Mouse (Mus musculus): Measurements from ENCODE around the gene Sgcd. TPM values are rescaled to one million over a fixed set of nuclear protein-coding genes. Genes with fewer than 3 reads are reported as not detected.

Sgcd gene
- polyA plus RNA-seq, 1 experiment from 2014 or later, result 4.8 TPM

- Histone ChIP-seq H3K4me1 (ENCODE audit: control insufficient read depth, insufficient read depth, low read depth, low read length) (no peaks in the 10 kb centered on the region), H3K27ac (ENCODE audit: low read depth, low read length) (no peak overlapping the region), H3K9me3 (ENCODE audit: control insufficient read depth, low read length) (no peaks in the 10 kb centered on the region), H3K36me3 (ENCODE audit: control insufficient read depth, insufficient read depth, low read length) (no peaks in the 10 kb centered on the region), H3K9ac (ENCODE audit: low read depth, low read length) (no peak overlapping the region), H3K27me3 (replicated peaks; ENCODE audit: control insufficient read depth, insufficient read depth, low read length) (no peaks in the 10 kb centered on the region), H3K4me3 (ENCODE audit: low read length) (no peak overlapping the region), H3K4me2 (ENCODE audit: low read length) (no peak overlapping the region)
- ATAC-seq, result no peak
- 65% methylated on average over 2 of the region's 2 CpGs for WGBS
Measured at GRCm38 (mm10) chr11:47742806-47743205, 246.0 kb downstream of the Sgcd start.

GRCm38 (mm10) chr11:47704930-47705787 lies 283.6 kb downstream of the Sgcd start:
- Histone ChIP-seq H3K27ac (ENCODE audit: low read depth, low read length) (peak overlapping the region; percentile 39; the same call in 1 of the 2 replicates), H3K27me3 (replicated peaks; ENCODE audit: control insufficient read depth, insufficient read depth, low read length) (no peaks in the 10 kb centered on the region), H3K4me3 (ENCODE audit: low read length) (no peak overlapping the region), H3K9me3 (ENCODE audit: control insufficient read depth, low read length) (no peaks in the 10 kb centered on the region), H3K4me2 (ENCODE audit: low read length) (no peak overlapping the region), H3K36me3 (ENCODE audit: control insufficient read depth, insufficient read depth, low read length) (no peaks in the 10 kb centered on the region), H3K9ac (ENCODE audit: low read depth, low read length) (no peak overlapping the region), H3K4me1 (ENCODE audit: control insufficient read depth, insufficient read depth, low read depth, low read length) (peaks cover 3% of the 10 kb centered on the region)
- ATAC-seq, result peak; percentile 88
- WGBS, result 39% methylated on average over 8 of the region's 8 CpGs

GRCm38 (mm10) chr11:47695611-47696010 lies 293.2 kb downstream of the Sgcd start:
- no peak overlapping the region for H3K9ac ChIP-seq (ENCODE audit: low read depth, low read length)
- no peaks in the 10 kb centered on the region for H3K36me3 ChIP-seq (ENCODE audit: control insufficient read depth, insufficient read depth, low read length)
- ATAC-seq, result peak; percentile 61
- no peaks in the 10 kb centered on the region for H3K27me3 ChIP-seq (replicated peaks; ENCODE audit: control insufficient read depth, insufficient read depth, low read length)
- WGBS, result 15% methylated on average over 1 of the region's 1 CpGs
- no peak overlapping the region for H3K4me3 ChIP-seq (ENCODE audit: low read length)
- H3K4me1 ChIP-seq (ENCODE audit: control insufficient read depth, insufficient read depth, low read depth, low read length), result no peaks in the 10 kb centered on the region
- H3K9me3 ChIP-seq (ENCODE audit: control insufficient read depth, low read length), result no peaks in the 10 kb centered on the region
- H3K4me2 ChIP-seq (ENCODE audit: low read length), result no peak overlapping the region
- H3K27ac ChIP-seq (ENCODE audit: low read depth, low read length), result no peak overlapping the region

- Histone ChIP-seq H3K4me2 (ENCODE audit: low read length) (no peak overlapping the region), H3K4me3 (ENCODE audit: low read length) (no peak overlapping the region), H3K9ac (ENCODE audit: low read depth, low read length) (no peak overlapping the region), H3K4me1 (ENCODE audit: control insufficient read depth, insufficient read depth, low read depth, low read length) (no peaks in the 10 kb centered on the region), H3K9me3 (ENCODE audit: control insufficient read depth, low read length) (no peaks in the 10 kb centered on the region), H3K36me3 (ENCODE audit: control insufficient read depth, insufficient read depth, low read length) (no peaks in the 10 kb centered on the region), H3K27me3 (replicated peaks; ENCODE audit: control insufficient read depth, insufficient read depth, low read length) (no peaks in the 10 kb centered on the region), H3K27ac (ENCODE audit: low read depth, low read length) (no peak overlapping the region)
- ATAC-seq, result no peak
- WGBS, result 3% methylated on average over 1 of the region's 1 CpGs
Measured at GRCm38 (mm10) chr11:47658135-47658534, 330.6 kb downstream of the Sgcd start.

GRCm38 (mm10) chr11:47645911-47646310 lies 342.9 kb downstream of the Sgcd start:
- Histone ChIP-seq H3K4me2 (ENCODE audit: low read length) (no peak overlapping the region), H3K9me3 (ENCODE audit: control insufficient read depth, low read length) (no peaks in the 10 kb centered on the region), H3K4me1 (ENCODE audit: control insufficient read depth, insufficient read depth, low read depth, low read length) (no peaks in the 10 kb centered on the region), H3K27me3 (replicated peaks; ENCODE audit: control insufficient read depth, insufficient read depth, low read length) (no peaks in the 10 kb centered on the region), H3K4me3 (ENCODE audit: low read length) (no peak overlapping the region), H3K9ac (ENCODE audit: low read depth, low read length) (no peak overlapping the region), H3K36me3 (ENCODE audit: control insufficient read depth, insufficient read depth, low read length) (no peaks in the 10 kb centered on the region), H3K27ac (ENCODE audit: low read depth, low read length) (no peak overlapping the region)
- ATAC-seq, result no peak

GRCm38 (mm10) chr11:47641567-47642259 lies 347.1 kb downstream of the Sgcd start:
- no peak overlapping the region for H3K27ac ChIP-seq (ENCODE audit: low read depth, low read length)
- no peak for ATAC-seq
- H3K36me3 ChIP-seq (ENCODE audit: control insufficient read depth, insufficient read depth, low read length), result no peaks in the 10 kb centered on the region
- H3K4me2 ChIP-seq (ENCODE audit: low read length), result no peak overlapping the region
- H3K27me3 ChIP-seq (replicated peaks; ENCODE audit: control insufficient read depth, insufficient read depth, low read length), result no peaks in the 10 kb centered on the region
- H3K9ac ChIP-seq (ENCODE audit: low read depth, low read length), result no peak overlapping the region
- 20% methylated on average over 2 of the region's 2 CpGs for WGBS
- H3K9me3 ChIP-seq (ENCODE audit: control insufficient read depth, low read length), result no peaks in the 10 kb centered on the region
- no peak overlapping the region for H3K4me3 ChIP-seq (ENCODE audit: low read length)
- H3K4me1 ChIP-seq (ENCODE audit: control insufficient read depth, insufficient read depth, low read depth, low read length), result no peaks in the 10 kb centered on the region

GRCm38 (mm10) chr11:47640556-47640955 lies 348.2 kb downstream of the Sgcd start:
- Histone ChIP-seq H3K9ac (ENCODE audit: low read depth, low read length) (no peak overlapping the region), H3K36me3 (ENCODE audit: control insufficient read depth, insufficient read depth, low read length) (no peaks in the 10 kb centered on the region), H3K4me1 (ENCODE audit: control insufficient read depth, insufficient read depth, low read depth, low read length) (no peaks in the 10 kb centered on the region), H3K27ac (ENCODE audit: low read depth, low read length) (no peak overlapping the region), H3K27me3 (replicated peaks; ENCODE audit: control insufficient read depth, insufficient read depth, low read length) (no peaks in the 10 kb centered on the region), H3K4me2 (ENCODE audit: low read length) (no peak overlapping the region), H3K4me3 (ENCODE audit: low read length) (no peak overlapping the region), H3K9me3 (ENCODE audit: control insufficient read depth, low read length) (no peaks in the 10 kb centered on the region)
- 11% methylated on average over 1 of the region's 1 CpGs for WGBS
- ATAC-seq, result no peak

- 76% methylated on average over 2 of the region's 2 CpGs for WGBS
- no peak overlapping the region for H3K9ac ChIP-seq (ENCODE audit: low read depth, low read length)
- ATAC-seq, result no peak
- no peaks in the 10 kb centered on the region for H3K36me3 ChIP-seq (ENCODE audit: control insufficient read depth, insufficient read depth, low read length)
- no peaks in the 10 kb centered on the region for H3K27me3 ChIP-seq (replicated peaks; ENCODE audit: control insufficient read depth, insufficient read depth, low read length)
- H3K27ac ChIP-seq (ENCODE audit: low read depth, low read length), result no peak overlapping the region
- H3K9me3 ChIP-seq (ENCODE audit: control insufficient read depth, low read length), result no peaks in the 10 kb centered on the region
- H3K4me3 ChIP-seq (ENCODE audit: low read length), result no peak overlapping the region
- no peaks in the 10 kb centered on the region for H3K4me1 ChIP-seq (ENCODE audit: control insufficient read depth, insufficient read depth, low read depth, low read length)
- H3K4me2 ChIP-seq (ENCODE audit: low read length), result no peak overlapping the region
Measured at GRCm38 (mm10) chr11:47630186-47630585, 358.6 kb downstream of the Sgcd start.

GRCm38 (mm10) chr11:47609892-47610291 lies 378.9 kb downstream of the Sgcd start:
- Histone ChIP-seq H3K9me3 (ENCODE audit: control insufficient read depth, low read length) (no peaks in the 10 kb centered on the region), H3K4me3 (ENCODE audit: low read length) (no peak overlapping the region), H3K4me1 (ENCODE audit: control insufficient read depth, insufficient read depth, low read depth, low read length) (no peaks in the 10 kb centered on the region), H3K36me3 (ENCODE audit: control insufficient read depth, insufficient read depth, low read length) (no peaks in the 10 kb centered on the region), H3K4me2 (ENCODE audit: low read length) (no peak overlapping the region), H3K27ac (ENCODE audit: low read depth, low read length) (no peak overlapping the region), H3K27me3 (replicated peaks; ENCODE audit: control insufficient read depth, insufficient read depth, low read length) (no peaks in the 10 kb centered on the region), H3K9ac (ENCODE audit: low read depth, low read length) (no peak overlapping the region)
- 71% methylated on average over 4 of the region's 4 CpGs for WGBS
- ATAC-seq, result peak; percentile 61
